Mouse (Mus musculus) myocyte (in vitro differentiated cells): ENCODE measurements around the gene Glyr1.

Experiments used
- MYOD1 ChIP-seq, 3 experiments: IDR thresholded peaks; one replicate each; pipeline ENCODE4 v1.6.1; 2011; ENCODE audit warnings: control low read depth in 2 of 3, low read depth in 2 of 3, mild to moderate bottlenecking in 2 of 3, moderate library complexity in 1 of 3; ENCODE audit not compliant: insufficient read length in 2 of 3, control insufficient read depth in 1 of 3
- MYOG ChIP-seq, 3 experiments: IDR thresholded peaks; one replicate each; pipeline ENCODE4 v1.6.1; 2011; ENCODE audit warnings: control low read depth in 2 of 3, low read depth in 2 of 3, mild to moderate bottlenecking in 2 of 3; ENCODE audit not compliant: insufficient read length in 2 of 3, control insufficient read depth in 1 of 3, insufficient read depth in 1 of 3
- POLR2A ChIP-seq: IDR thresholded peaks from one replicate; pipeline ENCODE4 v1.6.1; 2011; ENCODE audit warnings: low read depth, mild to moderate bottlenecking, control low read depth, moderate library complexity; ENCODE audit not compliant: insufficient read length
- TCF12 ChIP-seq: IDR thresholded peaks from one replicate; pipeline ENCODE4 v1.6.1; 2011; ENCODE audit warnings: mild to moderate bottlenecking, control low read depth; ENCODE audit not compliant: poor library complexity, insufficient read depth, severe bottlenecking
- USF1 ChIP-seq: IDR thresholded peaks from one replicate; pipeline ENCODE4 v1.6.1; 2011; ENCODE audit warnings: low read depth, mild to moderate bottlenecking, control low read depth, moderate library complexity

GRCm38 (mm10) chr16:5089021-5089420 is 39.4 kb upstream of the Glyr1 start:
- no peak for TF ChIP-seq MYOG (IDR thresholded peaks at IDR 0.05; ENCODE audit: control insufficient read depth in 1 of 3, insufficient read depth in 1 of 3, insufficient read length in 2 of 3, low read depth in 2 of 3)
- TF ChIP-seq POLR2A, result no peak
- no peak for TF ChIP-seq TCF12
- TF ChIP-seq MYOD1 (IDR thresholded peaks at IDR 0.05; ENCODE audit: control insufficient read depth in 1 of 3, insufficient read length in 2 of 3, low read depth in 2 of 3), result no peak
- no peak for TF ChIP-seq USF1
